Mouse (Mus musculus) limb, embryonic 14.5 days (tissue): ENCODE measurements around the gene Hoxb9. TPM values are rescaled to one million over a fixed set of nuclear protein-coding genes. Genes with fewer than 3 reads are reported as not detected.

Source experiments
- ATAC-seq: fragments of 200-750 bp; cut with Nextera tagmentation; 2 replicates; pipeline ENCODE4 v1.8.0; 2017; ENCODE audit warnings: low read depth, moderate number of reproducible peaks, moderate TSS enrichment; ENCODE audit not compliant: low FRiP score
- DNase-seq: peaks from one replicate; pipeline ENCODE4 v3.0.0-alpha.2; 2015; ENCODE audit warnings: low spot score
- H3K27ac ChIP-seq: fragments of 300-500 bp; sonication (generic); replicated peaks from 2 replicates; pipeline ENCODE4 v1.5.1; 2014; ENCODE audit warnings: low read depth, mild to moderate bottlenecking, low read length, moderate library complexity, mixed read lengths
- H3K27me3 ChIP-seq: fragments of 300-500 bp; sonication (generic); 2 replicates; pipeline ENCODE4 v1.6.1; 2014; ENCODE audit warnings: low read length, mixed read lengths; ENCODE audit not compliant: control insufficient read depth, insufficient read depth
- H3K36me3 ChIP-seq: fragments of 300-500 bp; sonication (generic); 2 replicates; pipeline ENCODE4 v1.6.1; 2014; ENCODE audit warnings: mild to moderate bottlenecking, low read length, moderate library complexity, mixed read lengths; ENCODE audit not compliant: control insufficient read depth, insufficient read depth
- H3K4me1 ChIP-seq: fragments of 300-500 bp; sonication (generic); 2 replicates; pipeline ENCODE4 v1.6.1; 2014; ENCODE audit warnings: antibody characterized with exemption, low read length, mixed read lengths; ENCODE audit not compliant: control insufficient read depth, insufficient read depth
- H3K4me2 ChIP-seq: fragments of 300-500 bp; sonication (generic); replicated peaks from 2 replicates; pipeline ENCODE4 v1.6.1; 2014; ENCODE audit warnings: low read depth, mild to moderate bottlenecking, low read length, moderate library complexity; ENCODE audit not compliant: severe bottlenecking
- H3K4me3 ChIP-seq: fragments of 300-500 bp; sonication (generic); replicated peaks from 2 replicates; pipeline ENCODE4 v1.5.1; 2014; ENCODE audit warnings: low read length
- H3K9ac ChIP-seq: fragments of 300-500 bp; sonication (generic); 2 replicates; pipeline ENCODE4 v1.6.1; 2014; ENCODE audit warnings: mild to moderate bottlenecking, low read depth, low read length, moderate library complexity; ENCODE audit not compliant: severe bottlenecking
- H3K9me3 ChIP-seq: fragments of 300-500 bp; sonication (generic); 2 replicates; pipeline ENCODE4 v1.6.1; 2016; ENCODE audit warnings: low read length; ENCODE audit not compliant: control insufficient read depth
- POLR2A ChIP-seq: fragments of 200-500 bp; IDR thresholded peaks from 2 replicates; pipeline ENCODE4 v1.8.0; 2012; ENCODE audit warnings: inconsistent platforms, mild to moderate bottlenecking, moderate library complexity, borderline replicate concordance; ENCODE audit not compliant: insufficient read depth, insufficient read length; ENCODE audit errors: extremely low read depth
- WGBS: fragments of 180-500 bp; shearing (Covaris S2); extraction: QIAGEN DNeasy Blood & Tissue Kit; methylation state at CpG from one replicate; pipeline ENCODE4 v1.1.7; 2014; 5-methylcytosine and 5-hydroxymethylcytosine counted together
- microRNA counts: library from miRNA; unstranded; fragments of <30 nt; microRNA quantifications from one replicate; lab custom pipeline; 2016
- microRNA-seq: library from miRNA; unstranded; fragments of <30 nt; microRNA quantifications from one replicate; pipeline ENCODE4, GENCODE M21; 2016
- polyA plus RNA-seq, 2 experiments: library from polyadenylated mRNA; depleted of rRNA in 1 of 2; stranded (reverse) in 1 of 2; unstranded in 1 of 2; fragments of >200 nt; fragmentation: Nextera tagmentation in 1 of 2; extraction: Ambion mirVana in 1 of 2; gene quantifications; 2 replicates each; pipeline versions ENCODE4 v1.2.1 to v1.2.3; 2012 to 2014

Gene Hoxb9
- polyA plus RNA-seq, 2 experiments, result 1.2 to 4.4 TPM

- 12% methylated on average over 6 of the region's 6 CpGs for WGBS
- no peaks in the 10 kb centered on the region for H3K36me3 ChIP-seq
- H3K9me3 ChIP-seq, result no peaks in the 10 kb centered on the region
- DNase-seq, result no peak
- H3K27me3 ChIP-seq, result peaks cover 98% of the 10 kb centered on the region
- no peak overlapping the region for H3K9ac ChIP-seq
- no peak overlapping the region for H3K4me2 ChIP-seq
- peaks cover 5% of the 10 kb centered on the region for H3K4me1 ChIP-seq
- no peak overlapping the region for H3K4me3 ChIP-seq
- ATAC-seq, result no peak
- H3K27ac ChIP-seq, result no peak overlapping the region
- no peak for TF ChIP-seq POLR2A
Observed at GRCm38 (mm10) chr11:96322738-96323137, 51.5 kb downstream of the Hoxb9 start.

GRCm38 (mm10) chr11:96323154-96323553 is 51.9 kb downstream of the Hoxb9 start, which contains the start of gene Hoxb3:
Gene Hoxb3 (plus strand): TSS chr11:96323326.
- 17% methylated on average over 10 of the region's 10 CpGs for WGBS

GRCm38 (mm10) chr11:96324125-96324524 is 52.9 kb downstream of the Hoxb9 start:
- WGBS, result 4% methylated on average over 5 of the region's 5 CpGs
- Histone ChIP-seq H3K9ac (no peak overlapping the region), H3K4me2 (no peak overlapping the region), H3K4me3 (no peak overlapping the region), H3K27me3 (peaks cover 97% of the 10 kb centered on the region), H3K9me3 (no peaks in the 10 kb centered on the region), H3K36me3 (no peaks in the 10 kb centered on the region), H3K4me1 (0 out of 2 replicates have a peak, but pooled peaks cover under 1% of the 10 kb centered on the region), H3K27ac (no peak overlapping the region)
- ATAC-seq (no peak), DNase-seq (no peak)
- TF ChIP-seq POLR2A, result no peak

More at GRCm38 (mm10) chr11:96323154-96323553, 51.9 kb downstream of the Hoxb9 start, which contains the start of gene Hoxb3:
- no peak for ATAC-seq
- H3K27me3 ChIP-seq, result peaks cover 98% of the 10 kb centered on the region
- H3K4me3 ChIP-seq, result no peak within 1 kb of the TSS
- TF ChIP-seq POLR2A, result no peak
- no peaks in the 10 kb centered on the region for H3K9me3 ChIP-seq
- H3K9ac ChIP-seq, result no peak within 1 kb of the TSS
- H3K27ac ChIP-seq, result no peak within 1 kb of the TSS
- peaks cover 5% of the 10 kb centered on the region for H3K4me1 ChIP-seq
- no peaks in the 10 kb centered on the region for H3K36me3 ChIP-seq
- no peak within 1 kb of the TSS for H3K4me2 ChIP-seq
- no peak for DNase-seq

DNA sequence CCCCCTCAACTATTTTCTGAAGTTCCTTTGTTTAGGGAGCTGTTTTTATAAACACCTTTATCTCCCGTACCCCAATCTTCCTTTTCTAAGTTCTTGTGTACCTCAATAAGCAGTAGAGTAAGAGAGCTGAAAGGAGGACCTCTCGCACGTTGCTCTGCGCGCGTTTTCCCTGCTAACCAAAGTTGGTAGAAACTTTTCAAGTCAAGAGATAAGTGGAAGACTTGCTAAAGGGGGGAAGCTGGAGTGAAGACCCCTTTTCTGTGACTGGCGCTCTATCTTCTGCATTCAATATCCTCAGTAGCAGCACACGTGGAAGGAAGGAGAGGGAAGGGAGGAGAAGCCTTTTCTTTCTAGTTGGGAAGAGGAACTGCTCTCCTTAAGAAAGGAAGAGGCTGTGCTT is 53.7 kb downstream of the Hoxb9 start:
- Histone ChIP-seq H3K27me3 (peaks cover 95% of the 10 kb centered on the region), H3K27ac (no peak overlapping the region), H3K9me3 (no peaks in the 10 kb centered on the region), H3K4me3 (no peak overlapping the region), H3K4me1 (no peaks in the 10 kb centered on the region), H3K36me3 (no peaks in the 10 kb centered on the region), H3K9ac (no peak overlapping the region), H3K4me2 (no peak overlapping the region)
- ATAC-seq (no peak), DNase-seq (no peak)
- TF ChIP-seq POLR2A, result no peak
- WGBS, result 21% methylated on average over 8 of the region's 8 CpGs

GRCm38 (mm10) chr11:96325747-96326212 is 54.5 kb downstream of the Hoxb9 start:
- H3K4me2 ChIP-seq, result 0 out of 2 replicates have a peak overlapping the region, but pooled peaks have one; percentile 17
- H3K36me3 ChIP-seq, result no peaks in the 10 kb centered on the region
- DNase-seq (no peak), ATAC-seq (no peak)
- H3K9me3 ChIP-seq, result no peaks in the 10 kb centered on the region
- TF ChIP-seq POLR2A, result no peak
- no peaks in the 10 kb centered on the region for H3K4me1 ChIP-seq
- no peak overlapping the region for H3K27ac ChIP-seq
- H3K9ac ChIP-seq, result no peak overlapping the region
- H3K27me3 ChIP-seq, result peaks cover 95% of the 10 kb centered on the region
- no peak overlapping the region for H3K4me3 ChIP-seq
- WGBS, result 5% methylated on average over 22 of the region's 22 CpGs

MicroRNAs within 50 kb of the gene (microRNA counts, 519-probe panel; counts per million panel counts)
- 3,326 counts per million, percentile 64 among the panel's probes with 10 or more counts for microRNA mmu-miR-10a (lab: Ali Mortazavi, UCI)
- microRNA mmu-miR-196a (lab: Ali Mortazavi, UCI), result 3,851 counts per million, percentile 79 among the panel's probes with 10 or more counts

Small RNA genes within 50 kb of the gene (microRNA-seq; reads per million reads assigned to microRNA genes)
- gene Mir10a, result 3,613 reads per million, percentile 85 among the genes with 10 or more reads in this experiment
- gene Mir196a-1, result 8.7 reads per million, percentile 20 among the genes with 10 or more reads in this experiment

Other genes with a start within 250 kb of the Hoxb9 start
- gene Gip, start 246.9 kb upstream of the Hoxb9 start, polyA plus RNA-seq (2012; rRNA removed), result 0.18 TPM in 1 of 2 replicates, not detected in the other
- gene Gip, start 246.9 kb upstream of the Hoxb9 start, polyA plus RNA-seq (2014; fragmentation: Nextera tagmentation; extraction: Ambion mirVana), result not detected in 2 replicates
- 30.5 and 41.6 TPM in 2 replicates for gene Snf8, start 236.6 kb upstream of the Hoxb9 start, polyA plus RNA-seq (2012; rRNA removed)
- 39.4 and 40.0 TPM in 2 replicates for gene Snf8, start 236.6 kb upstream of the Hoxb9 start, polyA plus RNA-seq (2014; fragmentation: Nextera tagmentation; extraction: Ambion mirVana)
- 68.9 and 72.6 TPM in 2 replicates for gene Ube2z, start 206.1 kb upstream of the Hoxb9 start, polyA plus RNA-seq (2012; rRNA removed)
- gene Ube2z, start 206.1 kb upstream of the Hoxb9 start, polyA plus RNA-seq (2014; fragmentation: Nextera tagmentation; extraction: Ambion mirVana), result 40.9 and 41.3 TPM in 2 replicates
- gene Atp5g1, start 195.8 kb upstream of the Hoxb9 start, polyA plus RNA-seq (2012; rRNA removed), result 265 and 369 TPM in 2 replicates
- gene Atp5g1, start 195.8 kb upstream of the Hoxb9 start, polyA plus RNA-seq (2014; fragmentation: Nextera tagmentation; extraction: Ambion mirVana), result 678 and 741 TPM in 2 replicates
- gene Calcoco2, start 159.5 kb upstream of the Hoxb9 start, polyA plus RNA-seq (2012; rRNA removed), result not detected in 2 replicates
- gene Calcoco2, start 159.5 kb upstream of the Hoxb9 start, polyA plus RNA-seq (2014; fragmentation: Nextera tagmentation; extraction: Ambion mirVana), result not detected in 2 replicates
- 0.04 and 0.05 TPM in 2 replicates for gene Ttll6, start 137.7 kb upstream of the Hoxb9 start, polyA plus RNA-seq (2012; rRNA removed)
- not detected in 2 replicates for gene Ttll6, start 137.7 kb upstream of the Hoxb9 start, polyA plus RNA-seq (2014; fragmentation: Nextera tagmentation; extraction: Ambion mirVana)
- gene Hoxb13, start 77.1 kb upstream of the Hoxb9 start, polyA plus RNA-seq (2012; rRNA removed), result not detected in 2 replicates
- not detected in 2 replicates for gene Hoxb13, start 77.1 kb upstream of the Hoxb9 start, polyA plus RNA-seq (2014; fragmentation: Nextera tagmentation; extraction: Ambion mirVana)
- 2.1 and 2.3 TPM in 2 replicates for gene Hoxb8, start 10.4 kb downstream of the Hoxb9 start, polyA plus RNA-seq (2012; rRNA removed)
- gene Hoxb8, start 10.4 kb downstream of the Hoxb9 start, polyA plus RNA-seq (2014; fragmentation: Nextera tagmentation; extraction: Ambion mirVana), result 0.10 and 0.43 TPM in 2 replicates
- 2.0 and 2.7 TPM in 2 replicates for gene Hoxb7, start 15.2 kb downstream of the Hoxb9 start, polyA plus RNA-seq (2012; rRNA removed)
- gene Hoxb7, start 15.2 kb downstream of the Hoxb9 start, polyA plus RNA-seq (2014; fragmentation: Nextera tagmentation; extraction: Ambion mirVana), result 2.2 and 4.4 TPM in 2 replicates
- gene Hoxb6, start 21.0 kb downstream of the Hoxb9 start, polyA plus RNA-seq (2012; rRNA removed), result 2.2 and 2.8 TPM in 2 replicates
- 0.30 and 0.61 TPM in 2 replicates for gene Hoxb6, start 21.0 kb downstream of the Hoxb9 start, polyA plus RNA-seq (2014; fragmentation: Nextera tagmentation; extraction: Ambion mirVana)
- 1.8 TPM in 2 replicates for gene Hoxb5, start 31.9 kb downstream of the Hoxb9 start, polyA plus RNA-seq (2012; rRNA removed)
- gene Hoxb5, start 31.9 kb downstream of the Hoxb9 start, polyA plus RNA-seq (2014; fragmentation: Nextera tagmentation; extraction: Ambion mirVana), result 0.51 and 0.85 TPM in 2 replicates
- gene Hoxb4, start 46.8 kb downstream of the Hoxb9 start, polyA plus RNA-seq (2012; rRNA removed), result 2.3 and 2.5 TPM in 2 replicates
- gene Hoxb4, start 46.8 kb downstream of the Hoxb9 start, polyA plus RNA-seq (2014; fragmentation: Nextera tagmentation; extraction: Ambion mirVana), result 0.17 and 0.28 TPM in 2 replicates
- gene Hoxb3, start 51.9 kb downstream of the Hoxb9 start, polyA plus RNA-seq (2012; rRNA removed), result 4.9 and 5.4 TPM in 2 replicates
- 0.18 and 0.69 TPM in 2 replicates for gene Hoxb3, start 51.9 kb downstream of the Hoxb9 start, polyA plus RNA-seq (2014; fragmentation: Nextera tagmentation; extraction: Ambion mirVana)
- 9.6 and 9.9 TPM in 2 replicates for gene Hoxb2, start 79.1 kb downstream of the Hoxb9 start, polyA plus RNA-seq (2012; rRNA removed)
- 4.2 and 5.8 TPM in 2 replicates for gene Hoxb2, start 79.1 kb downstream of the Hoxb9 start, polyA plus RNA-seq (2014; fragmentation: Nextera tagmentation; extraction: Ambion mirVana)
- 0.11 TPM in 1 of 2 replicates, not detected in the other for gene Hoxb1, start 94.3 kb downstream of the Hoxb9 start, polyA plus RNA-seq (2012; rRNA removed)
- gene Hoxb1, start 94.3 kb downstream of the Hoxb9 start, polyA plus RNA-seq (2014; fragmentation: Nextera tagmentation; extraction: Ambion mirVana), result not detected in 2 replicates
- gene Skap1, start 193.1 kb downstream of the Hoxb9 start, polyA plus RNA-seq (2012; rRNA removed), result 0.67 and 0.81 TPM in 2 replicates
- 1.9 and 2.1 TPM in 2 replicates for gene Skap1, start 193.1 kb downstream of the Hoxb9 start, polyA plus RNA-seq (2014; fragmentation: Nextera tagmentation; extraction: Ambion mirVana)